Mouse (Mus musculus): Measurements from ENCODE around the gene Spata21. TPM values are rescaled to one million over a fixed set of nuclear protein-coding genes. Genes with fewer than 3 reads are reported as not detected.
"Not testable (repeated sequence)": the region's sequence is repeated elsewhere in the genome, so short reads cannot be mapped to it uniquely, and the experiment has no call there.

Gene Spata21
- total RNA-seq, 1 experiment from 2014 or later = not detected

GRCm38 (mm10) chr4:141130704-141131342 is 42.7 kb downstream of the Spata21 start:
- DNase-seq = peak; percentile 79

GRCm38 (mm10) chr4:141131531-141132061 is 43.5 kb downstream of the Spata21 start:
- peak; percentile 60 for DNase-seq

GRCm38 (mm10) chr4:141132191-141132590 is 44.1 kb downstream of the Spata21 start:
- DNase-seq = no peak

- no peak for DNase-seq
Measured at GRCm38 (mm10) chr4:141133227-141133626, 45.1 kb downstream of the Spata21 start.

- no peak for DNase-seq
Measured at GRCm38 (mm10) chr4:141134031-141134441, 45.9 kb downstream of the Spata21 start.

GRCm38 (mm10) chr4:141134751-141135530 is 46.8 kb downstream of the Spata21 start:
- no peak for DNase-seq

GRCm38 (mm10) chr4:141136126-141136525 is 48.0 kb downstream of the Spata21 start:
- DNase-seq = no peak

GRCm38 (mm10) chr4:141137740-141138139 is 49.6 kb downstream of the Spata21 start:
- DNase-seq = not testable (repeated sequence)

- DNase-seq = peak; percentile 36
Measured at GRCm38 (mm10) chr4:141138425-141139115, 50.4 kb downstream of the Spata21 start.

- DNase-seq = peak; percentile 100
Measured at GRCm38 (mm10) chr4:141139116-141139970, 51.2 kb downstream of the Spata21 start, which contains the start of gene Szrd1. TSS of gene Szrd1 (minus strand) at chr4:141139775.

- not testable (repeated sequence) for DNase-seq
Measured at GRCm38 (mm10) chr4:141140354-141140753, 52.2 kb downstream of the Spata21 start.

- no peak for DNase-seq
Measured at GRCm38 (mm10) chr4:141140967-141141366, 52.8 kb downstream of the Spata21 start.

- DNase-seq = peak; percentile 83
Measured at GRCm38 (mm10) chr4:141142285-141142811, 54.2 kb downstream of the Spata21 start.

GRCm38 (mm10) chr4:141145124-141145523 is 57.0 kb downstream of the Spata21 start:
- DNase-seq = not testable (repeated sequence)

GRCm38 (mm10) chr4:141146491-141147033 is 58.4 kb downstream of the Spata21 start:
- DNase-seq = no peak

GRCm38 (mm10) chr4:141147112-141148008 is 59.2 kb downstream of the Spata21 start, which contains the start of gene Fbxo42:
TSS of gene Fbxo42 (plus strand) at chr4:141147913.
- DNase-seq = peak; percentile 96

GRCm38 (mm10) chr4:141148009-141148801 is 60.1 kb downstream of the Spata21 start:
- DNase-seq = peak; percentile 62

- DNase-seq = no peak
Measured at GRCm38 (mm10) chr4:141149116-141149515, 61.0 kb downstream of the Spata21 start.

GRCm38 (mm10) chr4:141157485-141157884 is 69.4 kb downstream of the Spata21 start:
- DNase-seq = no peak
